ENCODE assay signal across 24 mouse cellular contexts in the genomic region with DNA sequence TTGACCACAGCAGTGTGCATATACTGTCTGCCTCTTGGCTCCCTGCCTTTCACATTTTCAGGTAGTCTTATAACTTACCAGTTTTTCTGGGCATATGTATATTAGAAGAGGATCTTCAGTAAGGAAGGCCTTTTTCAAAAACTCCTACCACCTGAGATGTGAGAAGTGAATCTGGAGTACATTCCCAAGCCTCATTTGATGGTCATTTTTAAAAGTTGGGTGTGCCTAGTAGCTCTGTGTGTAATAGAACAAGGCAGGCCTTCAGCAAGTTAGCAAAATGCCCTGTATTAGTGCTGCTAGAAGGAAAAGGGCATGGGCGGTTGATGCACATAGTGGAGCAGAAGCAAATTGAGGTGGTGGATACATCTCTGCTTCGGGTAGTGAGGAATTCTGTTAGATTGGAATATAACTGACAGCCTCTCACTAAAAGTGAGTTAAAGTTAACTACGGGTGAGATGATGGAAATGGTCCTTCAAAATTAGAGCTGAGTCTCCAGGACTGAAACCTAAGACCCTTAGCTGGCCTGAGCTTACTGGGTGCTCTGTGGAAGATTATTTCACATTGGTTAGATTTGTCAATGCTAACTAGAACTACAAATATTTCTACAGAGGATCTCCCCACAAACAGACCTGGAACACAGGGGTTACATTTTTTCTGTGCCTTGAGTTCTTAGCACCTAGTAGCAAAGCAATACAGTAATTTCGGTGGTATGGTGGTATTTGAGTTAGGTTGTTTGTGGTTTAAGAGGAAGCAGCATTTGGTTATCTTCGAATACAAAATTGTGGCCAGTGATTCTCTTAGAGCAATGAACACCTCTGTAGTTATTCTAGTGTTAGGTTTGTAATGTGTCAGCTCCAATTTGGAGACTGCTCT. TPM values are rescaled to one million over a fixed set of nuclear protein-coding genes. Genes with fewer than 3 reads are reported as not detected.
DNase-seq lines count a peak whose midpoint lies in the region; ATAC-seq and TF ChIP-seq lines count a peak whose summit lies in the region.
"Had no signal": no experiment of that assay in that cellular context is flagged by ENCODE, and none has a peak within 500 bp of the region (broad histone marks: within the 10 kb centered on the region; RNA-seq: fewer than 3 reads in every experiment).

No protein-coding gene starts in this region.

- H3K9ac ChIP-seq in liver, embryonic 13.5 days = no peak overlapping the region
- no peak overlapping the region for H3K9ac ChIP-seq in liver, postnatal 0 days (replicated peaks)
- H3K9ac ChIP-seq in ES-E14 (ENCODE audit: insufficient read depth, low read depth, low read length, poor library complexity, severe bottlenecking) = no peak overlapping the region
- H3K9ac ChIP-seq: embryonic facial prominence, embryonic 13.5 days; heart, embryonic 13.5 days; hindbrain, embryonic 12.5 days had no signal

- peaks cover 26% of the 10 kb centered on the region for H3K4me1 ChIP-seq in liver, embryonic 13.5 days (replicated peaks)
- H3K4me1 ChIP-seq in liver, postnatal 0 days (ENCODE audit: insufficient read depth) = peaks cover 4% of the 10 kb centered on the region; the same call in 1 of the 2 replicates
- peaks cover 0 to 3% of the 10 kb centered on the region in 2 experiments; a peak in 1 of 4 replicates for H3K4me1 ChIP-seq in ES-E14 (ENCODE audit: control insufficient read depth in 2 of 2, insufficient read depth in 2 of 2, low read length in 2 of 2, poor library complexity in 1 of 2)

- in situ Hi-C loops in ES-E14 (cut with MboI; ENCODE audit: low sequenced_read_pairs in 2 of 2, unreplicated experiment in 2 of 2) = no loop called here

- peak; percentile 3; the same call in 1 of the 2 replicates for ATAC-seq in liver, embryonic 13.5 days (ENCODE audit: low read depth)
- ATAC-seq in liver, postnatal 0 days = no peak
- 0 out of 2 replicates have a peak, but pooled peaks have one; percentile 5 for ATAC-seq in megakaryocyte-erythroid progenitor cell, adult 5-6 weeks (replicated peaks; ENCODE audit: low FRiP score, low TSS enrichment, poor library complexity, severe bottlenecking)
- ATAC-seq: CD4-positive, CD25-positive, alpha-beta regulatory T cell, adult 4 months; hindbrain, postnatal 0 days had no signal

- no peak overlapping the region for H3K27ac ChIP-seq in liver, embryonic 13.5 days
- H3K27ac ChIP-seq in liver, postnatal 0 days (ENCODE audit: low read depth) = no peak overlapping the region; the same call in 1 of the 2 replicates
- H3K27ac ChIP-seq in ES-E14 (ENCODE audit: insufficient read depth, low read depth, low read length, poor library complexity, severe bottlenecking) = no peak overlapping the region
- H3K27ac ChIP-seq: embryonic facial prominence, embryonic 13.5 days; forebrain, embryonic 12.5 days; heart, adult 2 months; heart, embryonic 13.5 days; hindbrain, embryonic 12.5 days; hindbrain, postnatal 0 days had no signal

- 41% methylated on average over 5 of the region's 5 CpGs for WGBS in liver, embryonic 13.5 days (ENCODE audit: insufficient replicate concordance)
- WGBS in liver, postnatal 0 days (ENCODE audit: insufficient replicate concordance) = 50% methylated on average over 5 of the region's 5 CpGs

- H3K9me3 ChIP-seq in liver, embryonic 13.5 days (replicated peaks) = no peaks in the 10 kb centered on the region
- H3K9me3 ChIP-seq in liver, postnatal 0 days (ENCODE audit: low read length) = no peaks in the 10 kb centered on the region
- no peaks in the 10 kb centered on the region for H3K9me3 ChIP-seq in ES-E14 (ENCODE audit: control insufficient read depth, insufficient read depth, low read depth, low read length)
- H3K9me3 ChIP-seq: embryonic facial prominence, embryonic 13.5 days; forebrain, embryonic 12.5 days; heart, embryonic 13.5 days; hindbrain, embryonic 12.5 days had no signal

- no peak for DNase-seq in liver, embryonic 13.5 days
- no peak for DNase-seq in liver, postnatal 0 days
- no peak for DNase-seq in ES-E14 (ENCODE audit: low read depth, low spot score)
- peak; percentile 81 for DNase-seq in MEL-GATA-1-ER (ENCODE audit: extremely low read depth, low read depth)
- no peak for DNase-seq in spleen, postnatal 4 days (ENCODE audit: low spot score in 2 of 2)
- no peak for DNase-seq in lung, postnatal 25 days (ENCODE audit: low spot score)
- DNase-seq: adrenal gland, adult 2 months; adrenal gland, postnatal 36 days; B cell, adult 2 months; cerebellum, adult 8-10 months; cerebellum, postnatal 14 days; gastrocnemius, postnatal 10 days; heart, adult 2 months; heart, postnatal 36 days; kidney, adult 11 months; kidney, adult 9 months had no signal

- TF ChIP-seq CTCF in liver, postnatal 0 days (IDR thresholded peaks at IDR 0.05; ENCODE audit: low read depth) = no peak

- H3K4me3 ChIP-seq in liver, embryonic 13.5 days (replicated peaks) = no peak overlapping the region
- no peak overlapping the region for H3K4me3 ChIP-seq in liver, postnatal 0 days (ENCODE audit: low read depth, low read length)
- no peak overlapping the region for H3K4me3 ChIP-seq in ES-E14 (ENCODE audit: insufficient read depth in 1 of 2, low read depth in 1 of 2, low read length in 2 of 2, poor library complexity in 1 of 2, severe bottlenecking in 1 of 2)
- H3K4me3 ChIP-seq: embryonic facial prominence, embryonic 13.5 days; forebrain, embryonic 12.5 days; heart, adult 2 months; heart, embryonic 13.5 days; hindbrain, embryonic 12.5 days had no signal

- no peaks in the 10 kb centered on the region for H3K27me3 ChIP-seq in liver, embryonic 13.5 days
- H3K27me3 ChIP-seq in liver, postnatal 0 days (ENCODE audit: insufficient read depth, low read length) = no peaks in the 10 kb centered on the region
- H3K27me3 ChIP-seq: embryonic facial prominence, embryonic 13.5 days; forebrain, embryonic 12.5 days; heart, embryonic 13.5 days; hindbrain, embryonic 12.5 days had no signal

- H3K36me3 ChIP-seq in liver, embryonic 13.5 days = peaks cover 48% of the 10 kb centered on the region
- H3K36me3 ChIP-seq in liver, postnatal 0 days (replicated peaks; ENCODE audit: insufficient read depth, low read length) = peaks cover 41% of the 10 kb centered on the region
- peaks cover 33% of the 10 kb centered on the region for H3K36me3 ChIP-seq in ES-E14 (ENCODE audit: control insufficient read depth, insufficient read depth, low read length, poor library complexity, severe bottlenecking)

- no peak for TF ChIP-seq EP300 in liver, postnatal 0 days (IDR thresholded peaks at IDR 0.05; ENCODE audit: low read depth)

- no peak overlapping the region for H3K4me2 ChIP-seq in liver, embryonic 13.5 days
- H3K4me2 ChIP-seq in liver, postnatal 0 days (ENCODE audit: low read depth, low read length) = no peak overlapping the region
- H3K4me2 ChIP-seq: embryonic facial prominence, embryonic 13.5 days; forebrain, embryonic 12.5 days; heart, embryonic 13.5 days; hindbrain, embryonic 12.5 days had no signal

TF ChIP-seq in ES-E14, 5 proteins besides CTCF, POLR2A, EP300 and RAD21:
- TF ChIP-seq MAFK (IDR thresholded peaks at IDR 0.05; ENCODE audit: insufficient read depth, low read depth, low read length) = no peak
- peak; percentile 50; the same call in 1 of the 2 replicates for TF ChIP-seq CHD2 (IDR thresholded peaks at IDR 0.05; ENCODE audit: low read depth, low read length)
TF ChIP-seq in ES-E14: peak in this region for 1.

RNA-seq across cellular contexts. Expression of a gene that starts 43.8 kb away (rescaled TPM):
- polyA plus RNA-seq in liver, embryonic 13.5 days (2015; fragmentation: Nextera tagmentation; extraction: Ambion mirVana) = 0.05 TPM in 1 of 2 replicates, not detected in the other
- polyA plus RNA-seq in liver, postnatal 0 days (2015; fragmentation: Nextera tagmentation; extraction: Ambion mirVana) = not detected in 2 replicates
- total RNA-seq in ES-E14 (2012; rRNA removed) = 0.37 and 0.40 TPM in 2 replicates
- not detected in 2 replicates for total RNA-seq in megakaryocyte-erythroid progenitor cell, adult 5-6 weeks (2014; fragmentation: Nextera tagmentation)
- 0.15 and 1.3 TPM in 2 replicates for total RNA-seq in megakaryocyte-erythroid progenitor cell, adult 5-6 weeks (2017)
- total RNA-seq: heart, adult 2 months; heart, postnatal 36 days had no signal
- polyA plus RNA-seq: heart, adult 2 months; heart, postnatal 0 days had no signal
